Mouse (Mus musculus): ENCODE data around the gene Cct6b.

The Cct6b gene

DNA sequence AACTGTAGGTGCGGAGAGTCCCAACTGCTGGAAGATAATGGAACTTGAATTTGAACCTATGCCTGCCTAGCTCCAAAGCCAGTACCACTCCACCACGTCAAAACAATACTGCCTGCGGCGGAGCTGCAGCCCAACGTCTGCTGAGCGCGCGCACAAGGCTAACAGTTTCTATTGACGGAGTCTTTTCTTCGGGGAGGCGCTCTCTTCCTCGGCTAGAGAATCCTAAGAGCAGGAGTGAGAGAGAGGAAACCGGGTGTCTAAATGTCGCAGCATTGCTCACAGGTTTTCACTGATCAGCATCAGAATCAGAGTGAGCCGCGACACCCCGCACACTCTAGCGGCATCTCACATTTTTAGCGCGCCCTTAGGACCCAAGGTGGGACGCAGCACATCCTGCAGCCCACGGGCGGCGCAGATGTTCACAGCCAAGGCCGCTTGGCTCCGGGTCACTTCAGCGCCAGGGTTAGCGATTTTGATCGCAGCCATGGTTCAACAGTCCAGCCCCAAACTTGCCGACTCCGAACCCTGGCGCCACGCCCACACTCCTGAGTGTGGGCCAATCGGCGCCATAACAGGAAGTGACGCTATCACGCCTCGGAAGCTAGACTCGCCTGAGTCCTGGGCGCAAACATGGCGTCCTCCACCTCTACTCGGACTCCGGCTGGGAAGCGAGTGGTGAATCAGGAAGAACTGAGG, at the start of gene Cct6b, which contains the start of gene Zfp830:
Cct6b (minus strand) TSS at position 580 of the 696 bp plus-strand sequence.
Zfp830 (plus strand) TSS at position 604 of the 696 bp plus-strand sequence.
- peak; percentile 93 for DNase-seq

DNA sequence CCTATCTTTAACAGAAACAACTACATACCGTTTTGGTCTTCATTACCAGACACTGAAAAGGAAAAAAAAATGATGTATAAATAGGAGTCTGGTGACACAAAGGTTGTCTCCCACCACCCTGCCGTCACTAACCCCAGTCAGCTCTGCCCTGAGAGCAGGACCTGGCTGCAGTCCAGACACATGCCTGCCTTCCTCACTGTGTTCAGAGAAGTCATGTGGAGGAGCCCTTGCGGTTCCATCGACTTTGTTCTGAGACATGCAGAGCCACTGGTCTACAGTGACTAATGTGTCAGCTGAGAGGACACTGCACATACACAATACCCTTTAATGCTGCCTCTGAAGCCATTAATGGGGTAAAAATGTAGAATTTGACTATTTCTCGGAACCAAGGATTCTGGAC, 44.4 kb upstream of the Cct6b start:
- DNase-seq, result no peak

DNA sequence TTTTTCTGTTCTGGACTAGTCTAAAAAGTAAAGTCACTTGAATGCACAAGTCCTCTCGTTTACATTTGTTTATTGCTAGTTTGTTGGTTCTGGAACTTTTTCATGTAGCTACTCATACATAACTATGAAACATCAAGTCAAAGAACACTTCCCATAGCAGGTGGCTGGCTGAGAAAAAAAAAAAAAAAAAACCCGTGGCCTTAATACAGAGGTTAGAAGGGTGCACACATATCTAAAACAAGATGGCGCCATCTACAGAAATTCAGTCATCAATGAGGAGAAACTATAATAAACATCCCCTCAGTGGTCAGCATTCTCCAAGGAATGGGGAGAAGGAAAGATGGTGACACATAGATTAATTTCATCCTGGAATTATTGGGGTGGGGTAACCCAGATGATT, 43.2 kb upstream of the Cct6b start:
- DNase-seq, result no peak

DNA sequence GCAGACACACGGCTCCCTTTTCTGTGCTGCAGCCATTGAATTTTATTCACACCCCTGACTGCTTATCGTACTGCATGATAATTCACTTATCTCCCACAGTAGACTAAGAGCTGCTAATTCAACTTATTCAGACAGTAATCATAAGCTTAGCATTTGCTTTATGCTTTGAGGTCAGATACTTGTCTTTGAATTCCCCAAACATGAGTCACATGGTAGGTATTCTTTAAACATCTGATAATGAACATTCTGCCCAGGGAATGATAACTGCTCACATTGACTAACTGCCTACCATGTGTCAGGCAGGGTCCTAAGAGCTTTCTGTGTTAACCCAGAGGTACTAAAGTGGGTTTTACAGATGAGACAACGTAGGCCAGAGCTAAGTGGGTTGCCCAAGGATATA, 42.5 kb upstream of the Cct6b start:
- no peak for DNase-seq

DNA sequence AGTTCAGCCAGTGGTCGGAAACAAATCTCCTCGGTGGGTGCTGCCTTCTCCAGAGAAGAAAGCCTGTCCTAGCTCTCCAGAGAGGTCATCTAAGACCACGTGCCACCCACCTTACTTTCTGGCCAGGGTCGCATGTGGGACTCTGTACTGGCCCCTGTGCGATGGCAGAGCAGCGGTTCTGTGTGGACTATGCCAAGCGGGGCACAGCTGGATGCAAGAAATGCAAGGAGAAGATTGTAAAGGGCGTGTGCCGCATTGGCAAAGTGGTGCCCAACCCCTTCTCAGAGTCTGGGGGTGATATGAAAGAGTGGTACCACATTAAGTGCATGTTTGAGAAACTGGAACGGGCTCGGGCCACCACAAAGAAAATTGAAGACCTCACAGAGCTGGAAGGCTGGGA, 19.3 kb upstream of the Cct6b start:
- no peak for DNase-seq

DNA sequence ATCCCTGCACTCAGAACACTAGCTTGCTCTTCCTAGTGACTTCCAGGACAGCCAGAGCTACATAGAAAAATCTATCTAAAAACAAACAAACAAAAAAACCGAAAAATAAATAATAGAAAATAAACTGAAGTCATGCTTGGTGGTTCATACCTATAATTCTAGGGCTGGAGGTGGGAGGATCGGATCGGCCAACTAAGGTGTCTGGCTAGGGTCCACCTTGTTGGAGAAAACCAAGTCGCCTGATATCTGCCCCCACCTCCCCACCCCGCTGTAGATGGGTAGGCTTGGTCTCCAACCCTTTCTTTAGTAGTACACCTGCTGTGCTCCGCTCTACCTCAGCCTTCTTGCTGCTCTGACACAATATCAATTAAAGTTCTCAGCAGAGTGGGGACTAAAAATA, 18.1 kb upstream of the Cct6b start:
- DNase-seq, result no peak

DNA sequence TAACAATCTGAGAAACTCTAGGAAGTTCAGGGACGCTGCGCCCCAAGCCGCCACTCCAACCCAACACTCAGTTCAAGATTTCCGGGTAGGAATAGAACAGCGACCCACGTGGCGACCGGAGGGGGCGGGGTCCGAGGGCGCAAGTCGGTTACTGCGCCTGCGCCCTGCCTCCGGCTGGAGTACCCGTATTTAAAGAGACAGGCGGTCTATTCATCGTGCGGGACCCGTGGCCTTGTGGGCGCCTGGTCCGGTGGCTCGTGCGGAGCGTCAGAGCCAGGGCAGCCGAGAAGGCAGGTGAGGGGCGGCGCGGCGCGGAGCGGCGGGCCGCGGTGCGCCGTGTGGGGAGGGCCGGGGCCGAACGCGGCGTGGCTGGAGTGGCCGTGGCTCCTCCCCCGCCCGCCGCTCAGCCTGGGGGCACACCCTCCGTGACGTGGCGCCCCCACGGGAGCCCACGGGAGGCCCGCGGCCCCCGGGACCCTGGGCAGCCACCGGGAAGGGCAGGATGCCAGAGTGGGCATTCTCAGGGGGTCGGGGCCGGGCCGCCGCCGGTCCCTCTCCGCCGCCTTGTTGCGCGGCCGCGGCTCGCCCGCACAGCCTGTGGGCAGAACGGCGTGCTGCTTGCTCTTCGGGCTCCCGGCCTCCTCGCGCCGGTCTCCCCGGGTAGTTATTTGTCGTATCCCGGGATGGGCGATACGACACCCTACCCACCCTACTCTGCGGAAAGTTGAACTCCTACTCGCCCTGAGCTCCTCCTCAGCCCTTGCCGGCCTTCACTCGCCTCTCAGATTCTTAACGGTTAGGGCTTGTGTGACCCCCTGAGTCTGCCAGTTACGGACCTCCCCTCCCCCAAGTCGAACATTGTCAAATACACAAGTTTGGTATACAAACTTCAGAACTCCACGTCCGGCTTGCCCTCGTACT, 17.1 kb upstream of the Cct6b start, which contains the start of gene Lig3:
Lig3 (plus strand) TSS at position 126 of the 921 bp plus-strand sequence.
- peak; percentile 95 for DNase-seq

DNA sequence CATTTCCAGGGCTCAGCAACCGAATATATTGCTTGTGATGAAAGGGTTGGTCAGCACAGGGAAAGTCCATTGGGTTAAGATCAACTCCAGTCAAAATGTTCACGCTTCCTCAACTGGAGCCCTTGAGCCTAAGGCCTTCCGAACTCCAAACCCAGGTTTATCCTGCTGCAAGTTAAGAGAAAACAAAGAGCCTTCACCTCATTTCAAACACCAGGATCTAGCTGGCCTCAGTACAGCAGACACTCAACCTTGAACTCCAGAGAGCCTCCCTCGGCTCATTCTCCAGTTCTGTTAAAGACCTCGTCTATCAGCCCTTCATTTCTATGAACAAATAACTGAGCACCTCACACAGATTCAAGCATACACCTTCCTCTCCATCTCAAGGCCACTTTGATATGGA, 16.0 kb upstream of the Cct6b start:
- no peak for DNase-seq

DNA sequence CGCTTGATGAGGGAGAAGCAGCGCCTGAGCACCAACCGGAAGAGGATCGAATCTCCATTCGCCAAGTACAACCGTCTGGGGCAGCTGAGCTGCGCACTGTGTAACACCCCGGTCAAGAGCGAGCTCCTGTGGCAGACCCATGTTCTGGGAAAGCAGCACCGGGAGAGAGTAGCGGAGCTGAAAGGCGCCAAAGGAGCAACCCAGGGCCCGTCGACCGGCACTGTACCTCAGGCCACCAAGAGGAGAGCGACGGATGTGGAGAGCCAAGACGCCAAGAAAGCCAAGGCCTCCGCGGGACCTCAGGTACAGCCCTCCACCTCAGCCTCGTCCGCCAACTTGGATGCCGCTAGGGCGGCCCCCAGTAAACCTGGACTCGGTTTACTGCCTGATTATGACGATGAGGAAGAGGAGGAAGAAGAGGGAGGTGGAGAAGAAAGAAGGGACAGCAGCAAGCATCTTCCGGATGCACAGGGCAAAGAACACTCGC, 360 bp upstream of the Cct6b start:
- no peak for DNase-seq

DNA sequence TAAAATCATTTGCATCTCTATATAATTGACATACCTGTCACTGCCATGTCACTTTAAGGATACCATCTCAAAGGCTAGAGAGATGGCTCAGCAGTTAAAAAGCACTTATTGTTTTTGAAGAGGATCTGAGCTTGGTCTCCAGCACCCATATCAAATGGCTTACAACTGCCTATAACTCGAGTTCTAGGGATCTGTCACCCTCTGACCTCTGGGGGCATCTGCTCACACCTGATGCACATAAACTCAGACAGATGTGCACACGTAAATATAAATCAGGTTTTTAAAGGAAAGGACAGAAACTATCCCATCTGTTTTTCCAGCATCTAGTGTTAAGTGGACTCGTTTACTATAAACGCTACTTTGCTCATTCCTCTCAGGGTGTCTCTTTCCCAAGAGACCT, 860 bp downstream of the Cct6b start:
- DNase-seq, result no peak

DNA sequence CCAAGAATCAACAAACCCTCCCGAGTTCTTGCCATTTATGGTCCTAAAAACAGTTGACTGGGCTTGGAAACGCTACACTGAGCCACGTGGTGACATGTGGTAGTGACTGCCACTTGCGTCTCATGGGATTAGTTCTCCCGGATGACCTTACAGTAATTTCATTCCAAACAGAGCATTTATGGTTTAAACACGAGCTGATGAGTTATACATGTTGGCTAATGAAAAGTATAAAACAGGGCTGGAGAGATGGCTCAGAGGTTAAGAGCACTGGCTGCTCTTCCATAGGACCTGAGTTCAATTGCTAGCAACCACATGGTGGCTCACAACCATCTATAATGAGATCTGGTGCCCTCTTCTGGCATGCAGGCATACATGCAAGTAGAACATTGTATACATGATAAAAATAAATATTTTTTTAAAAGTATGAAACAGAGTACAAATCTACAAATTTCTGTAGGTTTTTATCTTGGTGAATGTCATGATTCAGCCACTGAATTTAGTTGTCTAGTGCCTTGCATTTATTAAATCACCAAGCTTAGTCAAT, 1.8 kb downstream of the Cct6b start:
- DNase-seq, result no peak

DNA sequence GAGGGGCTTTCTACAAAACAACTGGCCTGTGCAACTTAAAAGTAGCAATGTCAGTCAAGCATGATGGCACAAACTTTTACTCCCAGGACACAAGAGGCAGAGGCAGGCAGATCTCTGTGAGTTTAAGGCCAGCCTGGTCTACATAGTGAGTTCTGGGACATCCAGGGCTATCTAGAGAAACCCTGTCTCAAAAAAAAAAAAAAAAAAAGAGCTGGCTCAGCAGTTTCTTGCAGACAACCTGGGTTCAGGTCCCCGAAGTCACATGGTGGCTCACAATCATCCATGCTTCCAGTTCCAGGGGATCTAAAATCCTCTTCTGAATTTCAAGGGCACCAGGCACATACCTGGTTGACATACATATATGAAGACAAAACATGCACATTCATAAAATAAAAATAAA, 8.2 kb downstream of the Cct6b start:
- no peak for DNase-seq

DNA sequence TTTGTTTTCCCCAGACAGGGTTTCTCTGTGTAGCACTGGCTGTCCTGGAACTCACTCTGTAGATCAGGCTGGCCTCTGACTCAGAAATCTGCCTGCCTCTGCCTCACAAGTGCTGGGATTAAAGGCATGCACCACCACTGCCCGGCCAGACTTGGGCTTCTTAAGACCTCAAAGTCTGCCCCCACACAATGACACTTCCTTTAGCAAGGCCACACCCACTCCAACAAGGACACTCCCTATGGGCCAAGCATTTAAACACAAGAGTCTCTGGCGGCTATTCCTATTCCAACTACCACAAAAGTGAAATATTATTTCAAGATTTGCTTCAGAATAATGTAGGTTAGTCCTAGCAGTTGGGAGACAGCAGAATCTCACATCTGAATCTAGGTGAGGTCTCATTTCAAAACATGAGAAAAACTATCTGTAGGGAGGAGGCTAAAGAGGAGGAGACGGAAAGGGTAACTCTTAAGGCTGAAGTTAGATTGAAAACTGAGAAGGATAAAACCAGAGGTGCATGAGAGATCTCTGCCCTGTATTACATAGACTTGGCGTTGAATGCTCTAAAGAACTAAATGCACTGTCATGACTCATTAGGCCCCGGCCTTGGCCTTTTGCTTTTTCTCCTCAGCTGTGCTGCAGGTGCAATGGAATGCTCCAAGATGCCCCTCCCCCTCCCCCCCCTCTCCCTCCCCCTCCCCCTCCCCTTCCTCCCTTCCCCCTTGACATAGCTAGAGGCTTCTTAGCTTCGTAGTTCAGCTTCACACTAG, 11.6 kb downstream of the Cct6b start:
- DNase-seq, result no peak

DNA sequence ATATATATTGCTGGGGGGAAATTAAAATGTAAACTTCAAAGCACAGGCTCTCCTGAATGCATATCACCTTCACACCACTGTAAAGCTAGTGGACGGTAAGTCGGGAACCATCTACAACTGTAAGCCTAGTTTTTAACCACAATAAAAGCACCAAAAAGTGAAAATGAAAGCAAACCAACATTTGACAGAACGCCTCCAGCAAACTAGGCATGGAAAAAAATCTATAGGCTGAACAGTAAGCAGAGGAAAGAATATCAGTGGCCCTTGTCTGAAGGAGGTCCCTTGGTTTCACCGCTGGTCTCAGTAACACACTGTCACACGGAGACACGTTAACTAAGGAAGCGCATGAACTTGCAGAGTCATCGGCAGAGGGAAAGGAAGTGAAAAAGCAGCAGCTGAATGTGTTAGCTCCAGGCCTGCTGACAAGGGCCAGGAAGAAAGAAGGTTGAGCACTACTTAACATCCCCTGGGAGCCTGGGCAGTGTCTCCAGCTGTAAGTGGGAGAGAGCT, 17.2 kb downstream of the Cct6b start:
- DNase-seq, result no peak

DNA sequence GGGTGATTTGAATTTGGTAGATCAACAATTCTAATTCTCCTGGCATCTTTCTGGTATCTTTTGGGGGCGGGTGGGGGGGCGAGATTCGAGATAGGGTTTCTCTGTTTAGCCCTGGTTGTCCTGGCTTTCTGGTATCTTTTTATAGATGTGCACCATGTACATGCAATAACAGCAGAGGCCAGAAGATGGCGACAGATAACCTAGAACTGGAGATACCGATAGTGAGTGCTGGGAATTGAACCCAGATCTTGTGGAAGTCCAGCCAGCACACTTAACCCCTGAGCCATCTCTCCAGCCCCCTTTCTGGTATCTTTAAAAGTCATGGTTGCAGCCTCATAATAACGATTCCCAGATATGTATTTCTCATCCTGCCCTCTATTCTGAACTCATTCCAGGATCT, 18.0 kb downstream of the Cct6b start:
- no peak for DNase-seq

DNA sequence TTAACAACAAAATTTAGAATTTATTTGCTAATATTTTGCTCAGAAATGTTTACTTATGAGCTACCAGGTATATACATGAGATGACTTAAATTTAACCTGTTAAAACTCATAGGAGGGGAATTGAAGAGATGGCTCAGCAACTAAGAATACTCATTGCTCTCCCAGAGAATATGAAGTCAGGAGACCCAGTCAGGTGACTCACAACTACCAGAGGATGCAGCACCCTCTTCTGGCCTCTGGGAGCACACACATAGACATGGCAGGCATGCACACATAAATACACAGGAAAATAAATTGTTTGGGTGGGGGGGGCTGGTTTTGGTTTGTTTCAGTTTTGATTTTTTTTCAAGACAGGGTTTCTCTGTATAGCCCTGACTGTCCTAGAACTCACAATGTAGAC, 25.1 kb downstream of the Cct6b start:
- no peak for DNase-seq

DNA sequence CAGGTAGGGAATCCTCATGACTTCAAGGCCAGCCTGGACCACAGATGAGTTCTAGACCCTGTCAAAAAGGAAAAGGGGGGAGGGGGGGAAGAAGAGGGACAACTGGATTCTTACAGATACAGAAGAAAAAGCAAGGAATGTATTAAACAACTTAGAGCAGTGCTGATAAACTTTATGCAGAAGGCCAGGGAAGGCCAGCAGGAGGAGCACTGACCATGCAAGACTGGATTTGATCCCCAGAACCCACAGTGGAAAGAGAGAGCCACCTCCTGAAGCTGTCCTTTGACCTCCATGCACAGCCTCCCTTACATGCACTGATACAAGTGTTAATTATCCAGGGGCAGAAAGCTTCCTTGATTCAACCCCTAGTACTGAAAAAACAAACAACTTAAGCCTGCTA, 29.9 kb downstream of the Cct6b start:
- DNase-seq, result no peak

DNA sequence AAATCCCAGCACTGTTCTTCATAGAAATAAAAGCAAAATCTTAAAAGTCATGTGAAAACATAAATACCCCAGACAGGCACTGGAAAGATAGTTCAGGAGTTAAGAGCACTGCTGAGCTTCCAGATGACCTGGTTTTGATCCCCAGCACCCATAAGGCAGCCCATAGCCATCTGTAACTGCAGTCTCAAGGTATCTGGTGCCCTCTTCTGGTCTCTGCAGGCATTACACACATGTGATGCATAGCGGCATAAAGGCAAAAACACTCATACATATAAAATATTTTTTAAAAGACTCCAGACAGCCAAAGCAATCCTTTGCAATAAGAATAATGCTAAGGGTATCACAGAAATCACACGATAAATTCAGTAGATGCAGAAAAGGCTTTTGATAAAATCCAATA, 37.3 kb downstream of the Cct6b start:
- no peak for DNase-seq

DNA sequence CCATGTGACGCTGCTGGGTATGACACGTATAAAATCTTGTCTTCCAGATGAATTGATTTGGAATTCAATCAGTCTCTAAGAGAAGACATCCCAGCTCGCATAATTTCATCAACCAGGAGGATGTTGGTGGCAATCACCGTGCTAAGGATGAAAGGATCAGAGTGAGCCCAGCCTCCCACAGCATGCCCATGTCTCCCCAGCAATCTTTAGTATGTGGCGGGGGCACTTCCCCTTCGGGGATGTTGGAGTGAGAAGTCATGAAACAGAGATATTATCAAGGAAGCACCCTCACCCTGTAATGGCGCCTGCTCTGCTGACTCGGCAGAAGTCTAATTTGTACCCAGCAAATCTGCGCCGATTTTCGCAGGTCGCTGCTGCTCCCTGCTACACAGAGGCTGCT, 44.8 kb downstream of the Cct6b start:
- no peak for DNase-seq

DNA sequence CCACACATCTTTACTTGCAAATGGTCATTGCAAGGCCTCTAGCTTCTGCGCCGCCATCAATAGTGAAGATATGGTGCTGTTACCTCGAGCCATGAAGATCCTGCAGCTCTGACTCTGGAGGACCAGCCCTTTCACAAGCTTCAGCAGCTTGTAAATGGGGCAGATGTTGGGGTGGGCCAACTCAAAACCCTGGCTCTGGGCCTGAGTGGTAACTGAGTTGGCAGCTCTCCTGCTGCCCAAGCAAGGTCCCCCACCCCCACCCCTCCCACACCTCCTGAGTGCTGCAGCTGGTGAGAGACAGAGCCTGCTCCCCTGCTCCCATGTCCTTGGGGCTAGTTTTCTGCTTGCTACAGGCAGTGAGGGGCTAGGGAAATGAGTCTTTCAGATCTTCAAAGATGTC, 51.4 kb downstream of the Cct6b start:
- no peak for DNase-seq

DNA sequence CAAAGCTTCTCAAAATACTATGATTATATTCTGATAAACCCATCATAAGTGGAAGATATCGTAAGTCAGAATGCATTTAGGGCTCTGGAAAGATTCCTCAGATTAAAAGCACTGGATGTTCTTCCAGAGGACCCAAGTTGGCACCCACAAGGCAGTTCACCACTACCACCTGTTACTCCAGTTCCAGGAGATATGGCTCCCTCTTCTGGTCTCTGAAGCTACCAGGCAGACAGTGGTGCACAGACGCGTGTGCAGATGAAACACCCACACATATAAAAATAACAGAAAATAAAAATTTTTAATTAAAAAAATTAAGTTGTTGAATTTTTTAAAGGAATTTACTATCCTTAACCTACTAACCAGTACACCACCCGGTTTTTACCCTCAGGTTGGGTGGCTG, 55.2 kb downstream of the Cct6b start:
- no peak for DNase-seq

DNA sequence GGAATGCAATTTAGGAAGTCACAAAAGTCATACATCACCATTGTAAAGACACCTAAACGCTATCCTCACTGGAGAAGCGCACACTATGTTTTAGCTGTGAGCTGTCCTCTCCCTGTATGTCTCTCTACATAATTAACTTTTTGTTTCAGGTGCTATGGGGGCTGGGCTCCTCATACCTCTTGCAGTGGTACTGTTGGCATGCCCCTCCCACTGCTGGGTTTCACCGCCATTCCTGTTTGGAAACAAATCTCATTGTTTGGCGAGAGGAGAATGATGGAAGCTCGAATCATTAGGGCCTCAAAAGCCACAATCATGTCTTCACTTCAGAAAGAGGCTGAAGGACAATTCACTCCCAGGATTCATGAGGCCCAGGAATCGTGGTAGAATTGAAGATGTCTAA, 59.0 kb downstream of the Cct6b start:
- no peak for DNase-seq

All from cerebellum, adult 9-10 months (tissue).